Comparison of ENCODE assay signal across 17 mouse cellular contexts in genomic region chr7:80397986-80398385, GRCm38 (mm10). TPM values are rescaled to one million over a fixed set of nuclear protein-coding genes. Genes with fewer than 3 reads are reported as not detected.
A peak's percentile ranks its signal among the peaks of the same experiment; 100 is the strongest.
DNase-seq lines count a peak whose midpoint lies in the region.
"Had no signal": no experiment of that assay in that cellular context is flagged by ENCODE, and none has a peak within 500 bp of the region (broad histone marks: within the 10 kb centered on the region; RNA-seq: fewer than 3 reads in every experiment).

No protein-coding gene starts in this region.

- intact Hi-C loops in left cerebral cortex, postnatal 4 days (cut with DNase I), result no loop called here

- peak; percentile 31 to 69 for DNase-seq in frontal cortex, adult 2 months (ENCODE audit: extremely low spot score in 1 of 2, low spot score in 1 of 2)
- no peak for DNase-seq in frontal cortex, postnatal 14 days (ENCODE audit: low spot score in 2 of 2)
- DNase-seq in left cerebral cortex, adult 18-20 months (ENCODE audit: low spot score in 2 of 2), result peak; percentile 48 to 74
- DNase-seq in left cerebral cortex, postnatal 4 days, result no peak
- DNase-seq in right cerebral cortex, adult 18-20 months, result peak; percentile 75
- no peak for DNase-seq in right cerebral cortex, postnatal 4 days
- DNase-seq in telencephalon, adult 2 months (ENCODE audit: low read depth, low spot score), result peak; percentile 40
- DNase-seq: adrenal gland, postnatal 14 days; cerebellum, adult 9-11 months; gastrocnemius, adult 2 months; heart, postnatal 4 days; kidney, adult 2 months; kidney, postnatal 10 days; liver, embryonic 13.5 days; lung, adult 2 months; retina, postnatal 1 day; thymus, postnatal 14 days had no signal

RNA-seq across cellular contexts. Expression of gene Furin, which starts 7.2 kb away (rescaled TPM):
- 24.2 and 26.3 TPM in 2 replicates for polyA plus RNA-seq in frontal cortex, adult 2 months (2012; rRNA removed)
- total RNA-seq in left cerebral cortex, adult 18-20 months (2021), result 10 to 100 TPM; 37.1 to 39.9 TPM
- 10 to 100 TPM; 41.5 to 44.8 TPM for total RNA-seq in left cerebral cortex, postnatal 4 days (2021)

RNA-seq across cellular contexts. Expression of gene Fes, which starts 10.2 kb away (rescaled TPM):
- polyA plus RNA-seq in frontal cortex, adult 2 months (2012; rRNA removed), result 5.4 and 6.1 TPM in 2 replicates
- total RNA-seq in left cerebral cortex, adult 18-20 months (2021), result 1 to 10 TPM; 4.5 to 5.8 TPM
- total RNA-seq in left cerebral cortex, postnatal 4 days (2021), result 1 to 10 TPM; 5.2 to 7.5 TPM

RNA-seq across cellular contexts. Expression of gene Man2a2, which starts 26.8 kb away (rescaled TPM):
- polyA plus RNA-seq in frontal cortex, adult 2 months (2012; rRNA removed), result 123 and 129 TPM in 2 replicates
- 100 to 1,000 TPM; 147 to 153 TPM for total RNA-seq in left cerebral cortex, adult 18-20 months (2021)
- total RNA-seq in left cerebral cortex, postnatal 4 days (2021), result 100 to 1,000 TPM; 112 to 121 TPM

RNA-seq across cellular contexts. Expression of gene Hddc3, which starts 55.1 kb away (rescaled TPM):
- polyA plus RNA-seq in frontal cortex, adult 2 months (2012; rRNA removed), result 46.8 and 61.2 TPM in 2 replicates
- total RNA-seq in left cerebral cortex, adult 18-20 months (2021), result 10 to 100 TPM; 49.7 to 54.5 TPM
- total RNA-seq in left cerebral cortex, postnatal 4 days (2021), result 10 to 100 TPM; 49.2 to 50.8 TPM

RNA-seq across cellular contexts. Expression of gene Unc45a, which starts 57.2 kb away (rescaled TPM):
- polyA plus RNA-seq in frontal cortex, adult 2 months (2012; rRNA removed), result 51.4 and 52.5 TPM in 2 replicates
- total RNA-seq in left cerebral cortex, adult 18-20 months (2021), result 10 to 100 TPM; 38.0 to 40.4 TPM
- total RNA-seq in left cerebral cortex, postnatal 4 days (2021), result 10 to 100 TPM; 63.0 to 63.3 TPM

Comparison
In these comparisons a context has a peak if more than half of its experiments do, and no peak if none do; other contexts are left out.
1. DNase-seq: peak in frontal cortex, adult 2 months (2 of 2), left cerebral cortex, adult 18-20 months (2 of 2), right cerebral cortex, adult 18-20 months (single experiment) and telencephalon, adult 2 months (single experiment); none in frontal cortex, postnatal 14 days (0 of 2), left cerebral cortex, postnatal 4 days (single experiment) and right cerebral cortex, postnatal 4 days (single experiment).